Mouse (Mus musculus) CH12.LX (cell line): Measurements from ENCODE around the gene Olfr368. TPM values are rescaled to one million over a fixed set of nuclear protein-coding genes. Genes with fewer than 3 reads are reported as not detected.

Source experiments
- polyA plus RNA-seq: library from polyadenylated mRNA; unstranded; fragments of >175 nt; gene quantifications from 2 replicates; pipeline ENCODE4 v1.2.1, GENCODE M21; 2012; ENCODE audit warnings: low read depth; ENCODE audit not compliant: insufficient read length
- total RNA-seq, 2 experiments: library from RNA; depleted of rRNA; stranded (reverse); fragments of 300-350 nt in 1 of 2; fragments of >200 nt in 1 of 2; gene quantifications; 2 replicates each; pipeline ENCODE4 v1.2.3; 2012 to 2014

Olfr368 gene
- total and polyA plus RNA-seq, 3 experiments: not detected

Other genes starting within 250 kb of the Olfr368 start
- gene Olfr361, start 237.2 kb upstream of the Olfr368 start, total RNA-seq (2012; rRNA removed): not detected in 2 replicates
- not detected in 2 replicates for gene Olfr361, start 237.2 kb upstream of the Olfr368 start, total RNA-seq (2014; rRNA removed)
- not detected in 2 replicates for gene Olfr361, start 237.2 kb upstream of the Olfr368 start, polyA plus RNA-seq
- gene Olfr362, start 208.6 kb upstream of the Olfr368 start, total RNA-seq (2012; rRNA removed): not detected in 2 replicates
- not detected in 2 replicates for gene Olfr362, start 208.6 kb upstream of the Olfr368 start, total RNA-seq (2014; rRNA removed)
- gene Olfr362, start 208.6 kb upstream of the Olfr368 start, polyA plus RNA-seq: not detected in 2 replicates
- gene Olfr364-ps1, start 187.2 kb upstream of the Olfr368 start, total RNA-seq (2012; rRNA removed): not detected in 2 replicates
- gene Olfr364-ps1, start 187.2 kb upstream of the Olfr368 start, total RNA-seq (2014; rRNA removed): not detected in 2 replicates
- not detected in 2 replicates for gene Olfr364-ps1, start 187.2 kb upstream of the Olfr368 start, polyA plus RNA-seq
- gene Olfr365, start 138.3 kb upstream of the Olfr368 start, total RNA-seq (2012; rRNA removed): not detected in 2 replicates
- not detected in 2 replicates for gene Olfr365, start 138.3 kb upstream of the Olfr368 start, total RNA-seq (2014; rRNA removed)
- not detected in 2 replicates for gene Olfr365, start 138.3 kb upstream of the Olfr368 start, polyA plus RNA-seq
- gene Olfr366, start 114.9 kb upstream of the Olfr368 start, total RNA-seq (2012; rRNA removed): not detected in 2 replicates
- gene Olfr366, start 114.9 kb upstream of the Olfr368 start, total RNA-seq (2014; rRNA removed): not detected in 2 replicates
- gene Olfr366, start 114.9 kb upstream of the Olfr368 start, polyA plus RNA-seq: 0.04 TPM in 1 of 2 replicates, not detected in the other
- gene Pdcl, start 32.8 kb downstream of the Olfr368 start, total RNA-seq (2012; rRNA removed): 48.4 and 55.7 TPM in 2 replicates
- gene Pdcl, start 32.8 kb downstream of the Olfr368 start, total RNA-seq (2014; rRNA removed): 103 and 123 TPM in 2 replicates
- 115 and 144 TPM in 2 replicates for gene Pdcl, start 32.8 kb downstream of the Olfr368 start, polyA plus RNA-seq
- gene Rc3h2, start 96.4 kb downstream of the Olfr368 start, total RNA-seq (2012; rRNA removed): 6.2 and 8.0 TPM in 2 replicates
- 7.9 and 10.1 TPM in 2 replicates for gene Rc3h2, start 96.4 kb downstream of the Olfr368 start, total RNA-seq (2014; rRNA removed)
- gene Rc3h2, start 96.4 kb downstream of the Olfr368 start, polyA plus RNA-seq: 4.2 and 5.7 TPM in 2 replicates
- gene Zbtb26, start 116.6 kb downstream of the Olfr368 start, total RNA-seq (2012; rRNA removed): 7.4 and 7.5 TPM in 2 replicates
- 6.3 and 6.8 TPM in 2 replicates for gene Zbtb26, start 116.6 kb downstream of the Olfr368 start, total RNA-seq (2014; rRNA removed)
- gene Zbtb26, start 116.6 kb downstream of the Olfr368 start, polyA plus RNA-seq: 3.9 and 4.1 TPM in 2 replicates
- 6.7 and 9.6 TPM in 2 replicates for gene Zbtb6, start 116.7 kb downstream of the Olfr368 start, total RNA-seq (2012; rRNA removed)
- gene Zbtb6, start 116.7 kb downstream of the Olfr368 start, total RNA-seq (2014; rRNA removed): 23.3 and 26.3 TPM in 2 replicates
- gene Zbtb6, start 116.7 kb downstream of the Olfr368 start, polyA plus RNA-seq: 6.2 and 9.2 TPM in 2 replicates
- 17.5 and 19.4 TPM in 2 replicates for gene Rabgap1, start 116.8 kb downstream of the Olfr368 start, total RNA-seq (2012; rRNA removed)
- 21.9 and 23.9 TPM in 2 replicates for gene Rabgap1, start 116.8 kb downstream of the Olfr368 start, total RNA-seq (2014; rRNA removed)
- gene Rabgap1, start 116.8 kb downstream of the Olfr368 start, polyA plus RNA-seq: 16.6 and 18.1 TPM in 2 replicates
- 0.21 and 0.25 TPM in 2 replicates for gene Gpr21, start 189.8 kb downstream of the Olfr368 start, total RNA-seq (2012; rRNA removed)
- 0.05 TPM in 1 of 2 replicates, not detected in the other for gene Gpr21, start 189.8 kb downstream of the Olfr368 start, total RNA-seq (2014; rRNA removed)
- not detected in 2 replicates for gene Gpr21, start 189.8 kb downstream of the Olfr368 start, polyA plus RNA-seq